Mouse (Mus musculus) lung, embryonic 15.5 days (tissue): ENCODE measurements around the gene Mss51. TPM values are rescaled to one million over a fixed set of nuclear protein-coding genes. Genes with fewer than 3 reads are reported as not detected.

Experiments used
- ATAC-seq: fragments of 200-750 bp; cut with Nextera tagmentation; 2 replicates; pipeline ENCODE4 v1.8.0; 2017; ENCODE audit warnings: moderate number of reproducible peaks, borderline replicate concordance; ENCODE audit not compliant: low FRiP score, low TSS enrichment; ENCODE audit errors: extremely low read depth
- H3K27ac ChIP-seq: fragments of 300-500 bp; sonication (generic); 2 replicates; pipeline ENCODE4 v1.5.1; 2015; ENCODE audit warnings: moderate library complexity, mild to moderate bottlenecking, inconsistent platforms
- H3K27me3 ChIP-seq: fragments of 300-500 bp; sonication (generic); 2 replicates; pipeline ENCODE4 v1.6.1; 2015; ENCODE audit warnings: inconsistent platforms
- H3K36me3 ChIP-seq: fragments of 300-500 bp; sonication (generic); 2 replicates; pipeline ENCODE4 v1.6.1; 2015; ENCODE audit warnings: inconsistent platforms
- H3K4me1 ChIP-seq: fragments of 300-500 bp; sonication (generic); 2 replicates; pipeline ENCODE4 v1.6.1; 2015; ENCODE audit warnings: inconsistent platforms
- H3K4me2 ChIP-seq: fragments of 300-500 bp; sonication (generic); 2 replicates; pipeline ENCODE4 v1.6.1; 2015; ENCODE audit warnings: inconsistent platforms, mild to moderate bottlenecking, moderate library complexity
- H3K4me3 ChIP-seq: fragments of 300-500 bp; sonication (generic); 2 replicates; pipeline ENCODE4 v1.5.1; 2015; ENCODE audit warnings: mild to moderate bottlenecking, inconsistent platforms
- H3K9ac ChIP-seq: fragments of 300-500 bp; sonication (generic); 2 replicates; pipeline ENCODE4 v1.6.1; 2015; ENCODE audit warnings: inconsistent platforms
- H3K9me3 ChIP-seq: fragments of 300-500 bp; sonication (generic); 2 replicates; pipeline ENCODE4 v1.6.1; 2016; ENCODE audit warnings: inconsistent platforms
- WGBS: fragments of 180-500 bp; shearing (Covaris S2); methylation state at CpG from one replicate; pipeline ENCODE4 v1.1.7; 2015; 5-methylcytosine and 5-hydroxymethylcytosine counted together
- polyA plus RNA-seq: library from polyadenylated mRNA; unstranded; fragments of >200 nt; fragmentation: Nextera tagmentation; extraction: Ambion mirVana; gene quantifications from 2 replicates; pipeline ENCODE4 v1.2.1, GENCODE M21; 2015

Mss51 gene
- polyA plus RNA-seq, 1 experiment from 2014 or later, result 0.82 TPM

- no peak overlapping the region for H3K9ac ChIP-seq
- H3K9me3 ChIP-seq, result no peaks in the 10 kb centered on the region
- no peaks in the 10 kb centered on the region for H3K27me3 ChIP-seq
- no peak overlapping the region for H3K4me3 ChIP-seq
- 0 out of 2 replicates have a peak, but pooled peaks cover 8% of the 10 kb centered on the region for H3K36me3 ChIP-seq
- H3K4me2 ChIP-seq, result no peak overlapping the region
- ATAC-seq, result no peak
- peaks cover 14% of the 10 kb centered on the region for H3K4me1 ChIP-seq
- no peak overlapping the region for H3K27ac ChIP-seq
- 31% methylated on average over 5 of the region's 5 CpGs for WGBS
These were observed 15.5 kb downstream of the Mss51 start for GRCm38 (mm10) chr14:20481211-20481610.

GRCm38 (mm10) chr14:20480195-20480579 lies 16.5 kb downstream of the Mss51 start:
- ATAC-seq, result 0 out of 2 replicates have a peak, but pooled peaks have one; percentile 20
- peak overlapping the region; percentile 79 for H3K4me2 ChIP-seq
- no peaks in the 10 kb centered on the region for H3K9me3 ChIP-seq
- H3K27me3 ChIP-seq, result no peaks in the 10 kb centered on the region
- WGBS, result 61% methylated on average over 1 of the region's 1 CpGs
- H3K4me3 ChIP-seq, result peak overlapping the region; percentile 85
- H3K9ac ChIP-seq, result peak overlapping the region; percentile 74; the same call in 1 of the 2 replicates
- H3K36me3 ChIP-seq, result 0 out of 2 replicates have a peak, but pooled peaks cover 6% of the 10 kb centered on the region
- H3K4me1 ChIP-seq, result peaks cover 14% of the 10 kb centered on the region
- peak overlapping the region; percentile 78; the same call in 1 of the 2 replicates for H3K27ac ChIP-seq

GRCm38 (mm10) chr14:20479291-20480194 lies 17.2 kb downstream of the Mss51 start, which contains the start of gene Anxa7:
TSS of gene Anxa7 (minus strand) at chr14:20480133.
- H3K27me3 ChIP-seq, result no peaks in the 10 kb centered on the region
- H3K9ac ChIP-seq, result peak within 1 kb of the TSS; percentile 74
- peak; percentile 90 for ATAC-seq
- peak within 1 kb of the TSS; percentile 78 for H3K27ac ChIP-seq
- H3K4me3 ChIP-seq, result peak within 1 kb of the TSS; percentile 85
- H3K9me3 ChIP-seq, result no peaks in the 10 kb centered on the region
- 0 out of 2 replicates have a peak, but pooled peaks cover 2% of the 10 kb centered on the region for H3K36me3 ChIP-seq
- H3K4me2 ChIP-seq, result peak within 1 kb of the TSS; percentile 79
- under 1% methylated on average over 48 of the region's 48 CpGs for WGBS
- H3K4me1 ChIP-seq, result peaks cover 14% of the 10 kb centered on the region

GRCm38 (mm10) chr14:20478801-20479200 lies 17.9 kb downstream of the Mss51 start:
- no peaks in the 10 kb centered on the region for H3K9me3 ChIP-seq
- H3K9ac ChIP-seq, result peak overlapping the region; percentile 74
- peak; percentile 31; the same call in 1 of the 2 replicates for ATAC-seq
- H3K27ac ChIP-seq, result peak overlapping the region; percentile 78
- H3K4me3 ChIP-seq, result peak overlapping the region; percentile 85
- no peaks in the 10 kb centered on the region for H3K27me3 ChIP-seq
- no peaks in the 10 kb centered on the region for H3K36me3 ChIP-seq
- 12% methylated on average over 7 of the region's 7 CpGs for WGBS
- H3K4me2 ChIP-seq, result peak overlapping the region; percentile 79
- H3K4me1 ChIP-seq, result peaks cover 14% of the 10 kb centered on the region

- no peak overlapping the region for H3K9ac ChIP-seq
- H3K4me1 ChIP-seq, result peaks cover 14% of the 10 kb centered on the region
- no peaks in the 10 kb centered on the region for H3K36me3 ChIP-seq
- peak overlapping the region; percentile 85; the same call in 1 of the 2 replicates for H3K4me3 ChIP-seq
- no peaks in the 10 kb centered on the region for H3K27me3 ChIP-seq
- WGBS, result 31% methylated on average over 3 of the region's 3 CpGs
- peak overlapping the region; percentile 79 for H3K4me2 ChIP-seq
- H3K9me3 ChIP-seq, result no peaks in the 10 kb centered on the region
- 0 out of 2 replicates have a peak overlapping the region, but pooled peaks have one; percentile 78 for H3K27ac ChIP-seq
- ATAC-seq, result no peak
These were observed 18.3 kb downstream of the Mss51 start for GRCm38 (mm10) chr14:20478385-20478784.

- 64% methylated on average over 4 of the region's 4 CpGs for WGBS
- no peak overlapping the region for H3K9ac ChIP-seq
- ATAC-seq, result no peak
These were observed 19.3 kb downstream of the Mss51 start for GRCm38 (mm10) chr14:20477261-20478025.

GRCm38 (mm10) chr14:20460216-20460615 lies 36.5 kb downstream of the Mss51 start:
- H3K4me3 ChIP-seq, result no peak overlapping the region
- H3K36me3 ChIP-seq, result peaks cover 71% of the 10 kb centered on the region

More at GRCm38 (mm10) chr14:20477261-20478025, 19.3 kb downstream of the Mss51 start:
- Histone ChIP-seq H3K36me3 (no peaks in the 10 kb centered on the region), H3K27me3 (no peaks in the 10 kb centered on the region), H3K4me1 (peaks cover 14% of the 10 kb centered on the region), H3K27ac (no peak overlapping the region), H3K4me2 (no peak overlapping the region), H3K4me3 (no peak overlapping the region), H3K9me3 (no peaks in the 10 kb centered on the region)

GRCm38 (mm10) chr14:20458378-20458777 lies 38.3 kb downstream of the Mss51 start:
- Histone ChIP-seq H3K36me3 (peaks cover 59% of the 10 kb centered on the region), H3K4me3 (no peak overlapping the region), H3K27me3 (no peaks in the 10 kb centered on the region), H3K4me2 (no peak overlapping the region), H3K9me3 (no peaks in the 10 kb centered on the region), H3K27ac (no peak overlapping the region), H3K4me1 (no peaks in the 10 kb centered on the region), H3K9ac (no peak overlapping the region)
- ATAC-seq, result no peak
- WGBS, result 89% methylated on average over 9 of the region's 9 CpGs

More at GRCm38 (mm10) chr14:20460216-20460615, 36.5 kb downstream of the Mss51 start:
- Histone ChIP-seq H3K27me3 (no peaks in the 10 kb centered on the region), H3K9me3 (no peaks in the 10 kb centered on the region), H3K27ac (no peak overlapping the region), H3K4me2 (no peak overlapping the region), H3K4me1 (no peaks in the 10 kb centered on the region), H3K9ac (no peak overlapping the region)
- 72% methylated on average over 14 of the region's 14 CpGs for WGBS
- no peak for ATAC-seq

GRCm38 (mm10) chr14:20452929-20453328 lies 43.8 kb downstream of the Mss51 start:
- no peak overlapping the region for H3K4me3 ChIP-seq
- 85% methylated on average over 5 of the region's 5 CpGs for WGBS
- H3K4me1 ChIP-seq, result 0 out of 2 replicates have a peak, but pooled peaks cover 4% of the 10 kb centered on the region
- no peaks in the 10 kb centered on the region for H3K9me3 ChIP-seq
- no peaks in the 10 kb centered on the region for H3K27me3 ChIP-seq
- H3K27ac ChIP-seq, result no peak overlapping the region
- no peak for ATAC-seq
- no peak overlapping the region for H3K4me2 ChIP-seq
- H3K9ac ChIP-seq, result no peak overlapping the region
- peaks cover 13% of the 10 kb centered on the region for H3K36me3 ChIP-seq

GRCm38 (mm10) chr14:20451765-20452331 lies 44.9 kb downstream of the Mss51 start, which contains the start of gene Cfap70:
TSS of gene Cfap70 (minus strand) at chr14:20452226.
- 3% methylated on average over 15 of the region's 15 CpGs for WGBS
- Histone ChIP-seq H3K4me1 (0 out of 2 replicates have a peak, but pooled peaks cover 4% of the 10 kb centered on the region), H3K9ac (peak within 1 kb of the TSS; percentile 35; the same call in 1 of the 2 replicates), H3K27ac (no peak within 1 kb of the TSS), H3K27me3 (no peaks in the 10 kb centered on the region), H3K9me3 (no peaks in the 10 kb centered on the region), H3K36me3 (peaks cover 8% of the 10 kb centered on the region), H3K4me2 (peak within 1 kb of the TSS; percentile 67), H3K4me3 (peak within 1 kb of the TSS; percentile 43)
- ATAC-seq, result peak; percentile 42; the same call in 1 of the 2 replicates

GRCm38 (mm10) chr14:20451302-20451701 lies 45.4 kb downstream of the Mss51 start:
- Histone ChIP-seq H3K4me3 (peak overlapping the region; percentile 43), H3K9me3 (no peaks in the 10 kb centered on the region), H3K4me2 (peak overlapping the region; percentile 67), H3K9ac (peak overlapping the region; percentile 35; the same call in 1 of the 2 replicates), H3K4me1 (0 out of 2 replicates have a peak, but pooled peaks cover 4% of the 10 kb centered on the region), H3K36me3 (peaks cover 5% of the 10 kb centered on the region), H3K27me3 (no peaks in the 10 kb centered on the region), H3K27ac (no peak overlapping the region)
- 6% methylated on average over 2 of the region's 2 CpGs for WGBS
- no peak for ATAC-seq
